Comparison of ENCODE assay signal across 19 mouse cellular contexts in genomic region chr6:71711201-71711600, GRCm38 (mm10). TPM values are rescaled to one million over a fixed set of nuclear protein-coding genes. Genes with fewer than 3 reads are reported as not detected.
DNase-seq lines count a peak whose midpoint lies in the region; ATAC-seq and TF ChIP-seq lines count a peak whose summit lies in the region.
"Had no signal": no experiment of that assay in that cellular context is flagged by ENCODE, and none has a peak within 500 bp of the region (broad histone marks: within the 10 kb centered on the region; RNA-seq: fewer than 3 reads in every experiment).

No protein-coding gene starts in this region.

- no peak overlapping the region for H3K9ac ChIP-seq in embryonic facial prominence, embryonic 14.5 days (ENCODE audit: low read depth, low read length)
- no peak overlapping the region for H3K9ac ChIP-seq in lung, embryonic 14.5 days
- no peak overlapping the region for H3K9ac ChIP-seq in lung, postnatal 0 days (replicated peaks; ENCODE audit: low read depth)
- no peak overlapping the region for H3K9ac ChIP-seq in neural tube, embryonic 13.5 days
- no peak overlapping the region for H3K9ac ChIP-seq in neural tube, embryonic 15.5 days (replicated peaks)
- H3K9ac ChIP-seq: forebrain, postnatal 0 days; hindbrain, embryonic 14.5 days; limb, embryonic 13.5 days; liver, embryonic 12.5 days; lung, embryonic 15.5 days; midbrain, embryonic 12.5 days had no signal

- peaks cover 9% of the 10 kb centered on the region; the same call in 1 of the 2 replicates for H3K4me1 ChIP-seq in embryonic facial prominence, embryonic 14.5 days (ENCODE audit: control insufficient read depth, insufficient read depth, low read length)
- peaks cover 19% of the 10 kb centered on the region for H3K4me1 ChIP-seq in embryonic facial prominence, embryonic 10.5 days
- 0 out of 2 replicates have a peak, but pooled peaks cover 4% of the 10 kb centered on the region for H3K4me1 ChIP-seq in lung, embryonic 14.5 days (ENCODE audit: insufficient read depth)
- peaks cover 8% of the 10 kb centered on the region; the same call in 1 of the 2 replicates for H3K4me1 ChIP-seq in lung, postnatal 0 days (ENCODE audit: insufficient read depth, low read depth, low read length)
- H3K4me1 ChIP-seq in neural tube, embryonic 13.5 days (replicated peaks), result peaks cover 54% of the 10 kb centered on the region
- peaks cover 55% of the 10 kb centered on the region for H3K4me1 ChIP-seq in neural tube, embryonic 15.5 days

- peaks cover 20% of the 10 kb centered on the region for H3K27me3 ChIP-seq in embryonic facial prominence, embryonic 14.5 days (replicated peaks; ENCODE audit: control insufficient read depth, insufficient read depth, low read length)
- peaks cover 42% of the 10 kb centered on the region for H3K27me3 ChIP-seq in embryonic facial prominence, embryonic 10.5 days (replicated peaks; ENCODE audit: low read depth, poor library complexity, severe bottlenecking)
- peaks cover 23% of the 10 kb centered on the region for H3K27me3 ChIP-seq in lung, embryonic 14.5 days (ENCODE audit: insufficient read depth, low read length)
- H3K27me3 ChIP-seq in lung, postnatal 0 days (replicated peaks; ENCODE audit: insufficient read depth, low read length), result peaks cover 8% of the 10 kb centered on the region; the same call in 1 of the 2 replicates
- no peaks in the 10 kb centered on the region for H3K27me3 ChIP-seq in neural tube, embryonic 13.5 days
- H3K27me3 ChIP-seq in neural tube, embryonic 15.5 days (replicated peaks), result no peaks in the 10 kb centered on the region

- no peak for TF ChIP-seq CTCF in lung, embryonic 14.5 days (IDR thresholded peaks at IDR 0.05; ENCODE audit: low read depth)
- no peak for TF ChIP-seq CTCF in lung, postnatal 0 days (IDR thresholded peaks at IDR 0.05)

- no peaks in the 10 kb centered on the region for H3K9me3 ChIP-seq in embryonic facial prominence, embryonic 14.5 days (ENCODE audit: control insufficient read depth, low read length)
- no peaks in the 10 kb centered on the region for H3K9me3 ChIP-seq in embryonic facial prominence, embryonic 10.5 days
- no peaks in the 10 kb centered on the region for H3K9me3 ChIP-seq in lung, embryonic 14.5 days (ENCODE audit: low read depth, low read length)
- H3K9me3 ChIP-seq in lung, postnatal 0 days (ENCODE audit: low read length), result no peaks in the 10 kb centered on the region
- no peaks in the 10 kb centered on the region for H3K9me3 ChIP-seq in neural tube, embryonic 13.5 days
- no peaks in the 10 kb centered on the region for H3K9me3 ChIP-seq in neural tube, embryonic 15.5 days (replicated peaks)
- H3K9me3 ChIP-seq: limb, embryonic 13.5 days; liver, embryonic 12.5 days; lung, embryonic 15.5 days; midbrain, embryonic 12.5 days had no signal

- no peak for TF ChIP-seq EP300 in lung, postnatal 0 days (IDR thresholded peaks at IDR 0.05)

- WGBS in embryonic facial prominence, embryonic 14.5 days, result 82% methylated on average over 5 of the region's 5 CpGs
- 90% methylated on average over 5 of the region's 5 CpGs for WGBS in embryonic facial prominence, embryonic 10.5 days
- 78% methylated on average over 5 of the region's 5 CpGs for WGBS in lung, embryonic 14.5 days
- 51% methylated on average over 5 of the region's 5 CpGs for WGBS in lung, postnatal 0 days
- WGBS in neural tube, embryonic 13.5 days, result 57% methylated on average over 5 of the region's 5 CpGs
- 70% methylated on average over 5 of the region's 5 CpGs for WGBS in neural tube, embryonic 15.5 days

- ATAC-seq in embryonic facial prominence, embryonic 14.5 days (ENCODE audit: low read depth), result no peak
- ATAC-seq in lung, embryonic 14.5 days (ENCODE audit: insufficient read depth), result no peak
- ATAC-seq in lung, postnatal 0 days, result no peak
- ATAC-seq in neural tube, embryonic 13.5 days (ENCODE audit: low read depth), result no peak
- no peak for ATAC-seq in neural tube, embryonic 15.5 days (ENCODE audit: low FRiP score)
- ATAC-seq: forebrain, postnatal 0 days; liver, embryonic 12.5 days had no signal

- DNase-seq in embryonic facial prominence, embryonic 14.5 days (ENCODE audit: low spot score), result peak; percentile 27
- no peak for DNase-seq in embryonic facial prominence, embryonic 10.5 days (ENCODE audit: low spot score)
- peak; percentile 12 for DNase-seq in lung, embryonic 14.5 days
- no peak for DNase-seq in lung, postnatal 0 days (ENCODE audit: low spot score)
- peak; percentile 74 for DNase-seq in testis, postnatal 14 days (ENCODE audit: low spot score)
- DNase-seq: cerebellum, adult 11-12 months; cerebellum, postnatal 36 days; forebrain, postnatal 0 days; gastrocnemius, postnatal 14 days; heart, adult 18-20 months; kidney, adult 2 months had no signal

- H3K4me3 ChIP-seq in embryonic facial prominence, embryonic 14.5 days (ENCODE audit: low read depth, low read length), result no peak overlapping the region
- no peak overlapping the region for H3K4me3 ChIP-seq in embryonic facial prominence, embryonic 10.5 days
- no peak overlapping the region for H3K4me3 ChIP-seq in lung, embryonic 14.5 days (ENCODE audit: low read depth, low read length)
- no peak overlapping the region for H3K4me3 ChIP-seq in lung, postnatal 0 days (ENCODE audit: low read depth, low read length)
- no peak overlapping the region for H3K4me3 ChIP-seq in neural tube, embryonic 13.5 days
- no peak overlapping the region for H3K4me3 ChIP-seq in neural tube, embryonic 15.5 days (replicated peaks)
- H3K4me3 ChIP-seq: limb, embryonic 13.5 days; liver, embryonic 12.5 days; midbrain, embryonic 12.5 days had no signal

- H3K27ac ChIP-seq in embryonic facial prominence, embryonic 14.5 days (replicated peaks; ENCODE audit: low read depth, low read length), result no peak overlapping the region
- no peak overlapping the region for H3K27ac ChIP-seq in embryonic facial prominence, embryonic 10.5 days (replicated peaks)
- H3K27ac ChIP-seq in lung, embryonic 14.5 days (ENCODE audit: low read depth), result no peak overlapping the region
- H3K27ac ChIP-seq in lung, postnatal 0 days (ENCODE audit: low read length), result no peak overlapping the region
- H3K27ac ChIP-seq in neural tube, embryonic 13.5 days (replicated peaks), result 0 out of 2 replicates have a peak overlapping the region, but pooled peaks have one; percentile 1
- no peak overlapping the region for H3K27ac ChIP-seq in neural tube, embryonic 15.5 days (replicated peaks)
- H3K27ac ChIP-seq: hindbrain, embryonic 14.5 days; limb, embryonic 13.5 days; liver, embryonic 12.5 days; midbrain, embryonic 12.5 days; stomach, postnatal 0 days had no signal

- H3K4me2 ChIP-seq in embryonic facial prominence, embryonic 14.5 days (ENCODE audit: low read depth, low read length), result no peak overlapping the region
- H3K4me2 ChIP-seq in lung, embryonic 14.5 days, result no peak overlapping the region
- no peak overlapping the region for H3K4me2 ChIP-seq in lung, postnatal 0 days (replicated peaks; ENCODE audit: low read depth, low read length)
- no peak overlapping the region for H3K4me2 ChIP-seq in neural tube, embryonic 13.5 days
- no peak overlapping the region for H3K4me2 ChIP-seq in neural tube, embryonic 15.5 days
- H3K4me2 ChIP-seq: hindbrain, embryonic 14.5 days; limb, embryonic 13.5 days; liver, embryonic 12.5 days; midbrain, embryonic 12.5 days had no signal

- H3K36me3 ChIP-seq in embryonic facial prominence, embryonic 14.5 days (ENCODE audit: control insufficient read depth, insufficient read depth, low read length), result no peaks in the 10 kb centered on the region
- no peaks in the 10 kb centered on the region for H3K36me3 ChIP-seq in embryonic facial prominence, embryonic 10.5 days (replicated peaks)
- H3K36me3 ChIP-seq in lung, embryonic 14.5 days (ENCODE audit: insufficient read depth), result no peaks in the 10 kb centered on the region
- no peaks in the 10 kb centered on the region for H3K36me3 ChIP-seq in lung, postnatal 0 days (ENCODE audit: insufficient read depth, low read length)
- H3K36me3 ChIP-seq in neural tube, embryonic 13.5 days, result peaks cover 13% of the 10 kb centered on the region
- H3K36me3 ChIP-seq in neural tube, embryonic 15.5 days, result peaks cover 3% of the 10 kb centered on the region; the same call in 1 of the 2 replicates
- H3K36me3 ChIP-seq: limb, embryonic 13.5 days; liver, embryonic 12.5 days; lung, embryonic 15.5 days; midbrain, embryonic 12.5 days had no signal

RNA-seq across cellular contexts. Expression of gene Reep1, which starts 3.8 kb away (rescaled TPM):
- polyA plus RNA-seq in embryonic facial prominence, embryonic 14.5 days (2014; fragmentation: Nextera tagmentation; extraction: Ambion mirVana), result 28.4 and 29.3 TPM in 2 replicates
- 17.4 and 18.3 TPM in 2 replicates for polyA plus RNA-seq in embryonic facial prominence, embryonic 10.5 days (2016; fragmentation: Nextera tagmentation; extraction: Ambion mirVana)
- polyA plus RNA-seq in lung, embryonic 14.5 days (2014; fragmentation: Nextera tagmentation; extraction: Ambion mirVana), result 20.0 and 20.3 TPM in 2 replicates
- 12.6 and 13.4 TPM in 2 replicates for polyA plus RNA-seq in lung, postnatal 0 days (2015; fragmentation: Nextera tagmentation; extraction: Ambion mirVana)
- polyA plus RNA-seq in neural tube, embryonic 13.5 days (2015; fragmentation: Nextera tagmentation; extraction: Ambion mirVana), result 248 and 260 TPM in 2 replicates
- polyA plus RNA-seq in neural tube, embryonic 15.5 days (2015; fragmentation: Nextera tagmentation; extraction: Ambion mirVana), result 255 and 285 TPM in 2 replicates

Comparison
In these comparisons a context has a peak if more than half of its experiments do, and no peak if none do; other contexts are left out.
1. DNase-seq: peak in embryonic facial prominence, embryonic 14.5 days (single experiment), lung, embryonic 14.5 days (single experiment) and testis, postnatal 14 days (single experiment); none in embryonic facial prominence, embryonic 10.5 days (single experiment) and lung, postnatal 0 days (single experiment).